19 mouse cellular contexts compared by ENCODE assay signal in genomic region chr2:121137371-121137770, GRCm38 (mm10). TPM values are rescaled to one million over a fixed set of nuclear protein-coding genes. Genes with fewer than 3 reads are reported as not detected.
DNase-seq lines count a peak whose midpoint lies in the region; ATAC-seq and TF ChIP-seq lines count a peak whose summit lies in the region.
"Had no signal": no experiment of that assay in that cellular context is flagged by ENCODE, and none has a peak within 500 bp of the region (broad histone marks: within the 10 kb centered on the region; RNA-seq: fewer than 3 reads in every experiment).

No protein-coding gene starts in this region.

- H3K4me1 ChIP-seq in heart, embryonic 15.5 days (replicated peaks), result peaks cover 33% of the 10 kb centered on the region
- peaks cover 23% of the 10 kb centered on the region for H3K4me1 ChIP-seq in heart, embryonic 10.5 days
- H3K4me1 ChIP-seq in liver, embryonic 13.5 days (replicated peaks), result peaks cover 39% of the 10 kb centered on the region
- peaks cover 20% of the 10 kb centered on the region for H3K4me1 ChIP-seq in liver, embryonic 11.5 days (replicated peaks; ENCODE audit: control insufficient read depth, insufficient read depth, low read length)
- peaks cover 38% of the 10 kb centered on the region for H3K4me1 ChIP-seq in liver, embryonic 15.5 days (replicated peaks)

- no peak for TF ChIP-seq CTCF in C2C12 (IDR thresholded peaks at IDR 0.05; ENCODE audit: control insufficient read depth, insufficient read depth, insufficient read length)

- H3K79me2 ChIP-seq in C2C12 (ENCODE audit: control insufficient read depth, insufficient read depth), result no peaks in the 10 kb centered on the region

- ATAC-seq in heart, embryonic 15.5 days (replicated peaks; ENCODE audit: insufficient number of reproducible peaks, insufficient read depth, low FRiP score, low read depth), result no peak
- ATAC-seq in liver, embryonic 13.5 days (ENCODE audit: low read depth), result no peak
- ATAC-seq in liver, embryonic 11.5 days (replicated peaks; ENCODE audit: low FRiP score), result no peak
- no peak for ATAC-seq in liver, embryonic 15.5 days (ENCODE audit: insufficient read depth)

- no peaks in the 10 kb centered on the region for H3K27me3 ChIP-seq in heart, embryonic 15.5 days
- no peaks in the 10 kb centered on the region for H3K27me3 ChIP-seq in heart, embryonic 10.5 days (ENCODE audit: insufficient read depth, poor library complexity, severe bottlenecking)
- H3K27me3 ChIP-seq in liver, embryonic 13.5 days, result no peaks in the 10 kb centered on the region
- H3K27me3 ChIP-seq in liver, embryonic 11.5 days (replicated peaks; ENCODE audit: control insufficient read depth, insufficient read depth, low read length), result no peaks in the 10 kb centered on the region
- H3K27me3 ChIP-seq in C2C12 (ENCODE audit: control insufficient read depth, insufficient read depth, insufficient read length), result no peaks in the 10 kb centered on the region
- no peaks in the 10 kb centered on the region for H3K27me3 ChIP-seq in liver, embryonic 15.5 days

- H3K27ac ChIP-seq in heart, embryonic 15.5 days, result no peak overlapping the region
- H3K27ac ChIP-seq in heart, embryonic 10.5 days, result no peak overlapping the region
- no peak overlapping the region for H3K27ac ChIP-seq in liver, embryonic 13.5 days
- no peak overlapping the region for H3K27ac ChIP-seq in liver, embryonic 11.5 days (ENCODE audit: low read depth, low read length)
- H3K27ac ChIP-seq in liver, embryonic 15.5 days (replicated peaks), result no peak overlapping the region
- H3K27ac ChIP-seq: limb, embryonic 10.5 days; macrophage had no signal

- H3K4me2 ChIP-seq in heart, embryonic 15.5 days, result peak overlapping the region; percentile 15; the same call in 1 of the 2 replicates
- H3K4me2 ChIP-seq in liver, embryonic 13.5 days, result peak overlapping the region; percentile 18
- H3K4me2 ChIP-seq in liver, embryonic 11.5 days, result no peak overlapping the region
- peak overlapping the region; percentile 31; the same call in 1 of the 2 replicates for H3K4me2 ChIP-seq in liver, embryonic 15.5 days

- no peak overlapping the region for H3ac ChIP-seq in C2C12 (ENCODE audit: control insufficient read depth, insufficient read length, low read depth)

- no peak for DNase-seq in heart, embryonic 10.5 days (ENCODE audit: low spot score)
- no peak for DNase-seq in liver, embryonic 13.5 days
- DNase-seq in liver, embryonic 11.5 days (ENCODE audit: low spot score), result no peak
- DNase-seq in layer of hippocampus, postnatal 14 days (ENCODE audit: low spot score in 2 of 2), result no peak
- DNase-seq in embryo, embryonic 10.5 days (ENCODE audit: low spot score), result no peak
- DNase-seq: adrenal gland, adult 8-10 months; cerebellum, adult 9-10 months; kidney, adult 11 months; layer of hippocampus, adult 9-11 months; right cerebral cortex, adult 18-20 months had no signal

- no peak overlapping the region for H3K9ac ChIP-seq in heart, embryonic 15.5 days
- H3K9ac ChIP-seq in liver, embryonic 13.5 days, result no peak overlapping the region
- H3K9ac ChIP-seq in liver, embryonic 11.5 days (ENCODE audit: low read depth, low read length), result no peak overlapping the region
- H3K9ac ChIP-seq in liver, embryonic 15.5 days, result no peak overlapping the region

- H3K79me3 ChIP-seq in C2C12 (ENCODE audit: low read depth), result peaks cover 4% of the 10 kb centered on the region

- no peak overlapping the region for H3K4me3 ChIP-seq in heart, embryonic 15.5 days
- H3K4me3 ChIP-seq in heart, embryonic 10.5 days, result no peak overlapping the region
- H3K4me3 ChIP-seq in liver, embryonic 13.5 days (replicated peaks), result no peak overlapping the region
- H3K4me3 ChIP-seq in liver, embryonic 11.5 days (ENCODE audit: low read depth, low read length), result no peak overlapping the region
- H3K4me3 ChIP-seq in C2C12 (ENCODE audit: insufficient read depth, poor library complexity, severe bottlenecking), result no peak overlapping the region
- no peak overlapping the region for H3K4me3 ChIP-seq in liver, embryonic 15.5 days (replicated peaks)
- H3K4me3 ChIP-seq: limb, embryonic 10.5 days had no signal

- H3K9me3 ChIP-seq in heart, embryonic 15.5 days (replicated peaks), result no peaks in the 10 kb centered on the region
- H3K9me3 ChIP-seq in heart, embryonic 10.5 days, result no peaks in the 10 kb centered on the region
- no peaks in the 10 kb centered on the region for H3K9me3 ChIP-seq in liver, embryonic 13.5 days (replicated peaks)
- 0 out of 2 replicates have a peak, but pooled peaks cover 2% of the 10 kb centered on the region for H3K9me3 ChIP-seq in liver, embryonic 11.5 days (ENCODE audit: control insufficient read depth, low read length)
- no peaks in the 10 kb centered on the region for H3K9me3 ChIP-seq in liver, embryonic 15.5 days (replicated peaks)

- H3K36me3 ChIP-seq in heart, embryonic 15.5 days, result peaks cover 10% of the 10 kb centered on the region
- peaks cover 22% of the 10 kb centered on the region for H3K36me3 ChIP-seq in heart, embryonic 10.5 days
- H3K36me3 ChIP-seq in liver, embryonic 13.5 days, result peaks cover 18% of the 10 kb centered on the region
- peaks cover 14% of the 10 kb centered on the region for H3K36me3 ChIP-seq in liver, embryonic 11.5 days (ENCODE audit: control insufficient read depth, insufficient read depth, low read length)
- H3K36me3 ChIP-seq in C2C12 (ENCODE audit: control insufficient read depth, insufficient read depth), result no peaks in the 10 kb centered on the region
- peaks cover 15% of the 10 kb centered on the region; the same call in 1 of the 2 replicates for H3K36me3 ChIP-seq in liver, embryonic 15.5 days (replicated peaks)

- 99% methylated on average over 4 of the region's 4 CpGs for WGBS in heart, embryonic 15.5 days
- WGBS in heart, embryonic 10.5 days, result 91% methylated on average over 4 of the region's 4 CpGs
- WGBS in liver, embryonic 13.5 days (ENCODE audit: insufficient replicate concordance), result 88% methylated on average over 4 of the region's 4 CpGs
- WGBS in liver, embryonic 11.5 days, result 93% methylated on average over 4 of the region's 4 CpGs
- WGBS in liver, embryonic 15.5 days (ENCODE audit: insufficient replicate concordance), result 80% methylated on average over 4 of the region's 4 CpGs

TF ChIP-seq in C2C12, 6 proteins besides CTCF, POLR2A, EP300 and RAD21:
- peak; percentile 27 for TF ChIP-seq CEBPB (IDR thresholded peaks at IDR 0.05; ENCODE audit: low read depth)
- no peak for TF ChIP-seq MAX (IDR thresholded peaks at IDR 0.05)

RNA-seq across cellular contexts. Expression of gene Adal, which starts 2.9 kb away (rescaled TPM):
- polyA plus RNA-seq in heart, embryonic 15.5 days (2015; fragmentation: Nextera tagmentation; extraction: Ambion mirVana), result 14.6 and 15.1 TPM in 2 replicates
- polyA plus RNA-seq in heart, embryonic 10.5 days (2016; fragmentation: Nextera tagmentation; extraction: Ambion mirVana), result 14.4 and 14.5 TPM in 2 replicates
- 10.4 and 13.3 TPM in 2 replicates for polyA plus RNA-seq in liver, embryonic 13.5 days (2015; fragmentation: Nextera tagmentation; extraction: Ambion mirVana)
- polyA plus RNA-seq in liver, embryonic 11.5 days (2014; fragmentation: Nextera tagmentation; extraction: Ambion mirVana), result 17.8 and 18.5 TPM in 2 replicates
- polyA plus RNA-seq in C2C12 (2012; fragmentation: generic; extraction: Trizol), result 1.6 TPM
- 8.1 and 8.9 TPM in 2 replicates for polyA plus RNA-seq in liver, embryonic 15.5 days (2015; fragmentation: Nextera tagmentation; extraction: Ambion mirVana)
- 10 to 100 TPM; 17.9 to 22.8 TPM for total RNA-seq in layer of hippocampus, postnatal 14 days (2021)

RNA-seq across cellular contexts. Expression of gene Lcmt2, which starts 3.1 kb away (rescaled TPM):
- 17.3 and 17.5 TPM in 2 replicates for polyA plus RNA-seq in heart, embryonic 15.5 days (2015; fragmentation: Nextera tagmentation; extraction: Ambion mirVana)
- 16.6 and 19.4 TPM in 2 replicates for polyA plus RNA-seq in heart, embryonic 10.5 days (2016; fragmentation: Nextera tagmentation; extraction: Ambion mirVana)
- 10.5 and 12.8 TPM in 2 replicates for polyA plus RNA-seq in liver, embryonic 13.5 days (2015; fragmentation: Nextera tagmentation; extraction: Ambion mirVana)
- polyA plus RNA-seq in liver, embryonic 11.5 days (2014; fragmentation: Nextera tagmentation; extraction: Ambion mirVana), result 16.8 and 17.1 TPM in 2 replicates
- 3.6 TPM for polyA plus RNA-seq in C2C12 (2012; fragmentation: generic; extraction: Trizol)
- polyA plus RNA-seq in liver, embryonic 15.5 days (2015; fragmentation: Nextera tagmentation; extraction: Ambion mirVana), result 8.8 and 10.5 TPM in 2 replicates
- total RNA-seq in layer of hippocampus, postnatal 14 days (2021), result 10 to 100 TPM in 1 of 2 experiments, 1 to 10 TPM in 1; 8.0 to 10.4 TPM

RNA-seq across cellular contexts. Expression of gene Tgm7, which starts 27.8 kb away (rescaled TPM):
- not detected in 2 replicates for polyA plus RNA-seq in heart, embryonic 15.5 days (2015; fragmentation: Nextera tagmentation; extraction: Ambion mirVana)
- not detected in 2 replicates for polyA plus RNA-seq in heart, embryonic 10.5 days (2016; fragmentation: Nextera tagmentation; extraction: Ambion mirVana)
- not detected in 2 replicates for polyA plus RNA-seq in liver, embryonic 13.5 days (2015; fragmentation: Nextera tagmentation; extraction: Ambion mirVana)
- not detected in 2 replicates for polyA plus RNA-seq in liver, embryonic 11.5 days (2014; fragmentation: Nextera tagmentation; extraction: Ambion mirVana)
- not detected for polyA plus RNA-seq in C2C12 (2012; fragmentation: generic; extraction: Trizol)
- not detected in 2 replicates for polyA plus RNA-seq in liver, embryonic 15.5 days (2015; fragmentation: Nextera tagmentation; extraction: Ambion mirVana)
- under 1 TPM in 1 of 2 experiments, not detected in 1; 0.17 TPM for total RNA-seq in layer of hippocampus, postnatal 14 days (2021)
- total RNA-seq: heart, adult 8-10 months; neutrophil, adult 5-6 weeks had no signal
- polyA plus RNA-seq: embryonic facial prominence, embryonic 11.5 days; forebrain, embryonic 11.5 days; limb, embryonic 10.5 days; macrophage had no signal

RNA-seq across cellular contexts. Expression of gene Tubgcp4, which starts 33.1 kb away (rescaled TPM):
- 27.4 and 35.7 TPM in 2 replicates for polyA plus RNA-seq in heart, embryonic 15.5 days (2015; fragmentation: Nextera tagmentation; extraction: Ambion mirVana)
- polyA plus RNA-seq in heart, embryonic 10.5 days (2016; fragmentation: Nextera tagmentation; extraction: Ambion mirVana), result 50.0 and 57.3 TPM in 2 replicates
- 23.0 and 27.9 TPM in 2 replicates for polyA plus RNA-seq in liver, embryonic 13.5 days (2015; fragmentation: Nextera tagmentation; extraction: Ambion mirVana)
- 50.4 and 51.0 TPM in 2 replicates for polyA plus RNA-seq in liver, embryonic 11.5 days (2014; fragmentation: Nextera tagmentation; extraction: Ambion mirVana)
- 16.7 TPM for polyA plus RNA-seq in C2C12 (2012; fragmentation: generic; extraction: Trizol)
- polyA plus RNA-seq in liver, embryonic 15.5 days (2015; fragmentation: Nextera tagmentation; extraction: Ambion mirVana), result 17.8 and 21.8 TPM in 2 replicates
- 10 to 100 TPM; 35.6 to 36.3 TPM for total RNA-seq in layer of hippocampus, postnatal 14 days (2021)

RNA-seq across cellular contexts. Expression of gene Zscan29, which starts 33.6 kb away (rescaled TPM):
- 6.4 TPM in 2 replicates for polyA plus RNA-seq in heart, embryonic 15.5 days (2015; fragmentation: Nextera tagmentation; extraction: Ambion mirVana)
- polyA plus RNA-seq in heart, embryonic 10.5 days (2016; fragmentation: Nextera tagmentation; extraction: Ambion mirVana), result 7.0 and 7.4 TPM in 2 replicates
- 3.3 and 4.0 TPM in 2 replicates for polyA plus RNA-seq in liver, embryonic 13.5 days (2015; fragmentation: Nextera tagmentation; extraction: Ambion mirVana)
- 7.6 and 8.8 TPM in 2 replicates for polyA plus RNA-seq in liver, embryonic 11.5 days (2014; fragmentation: Nextera tagmentation; extraction: Ambion mirVana)
- polyA plus RNA-seq in C2C12 (2012; fragmentation: generic; extraction: Trizol), result 3.1 TPM
- polyA plus RNA-seq in liver, embryonic 15.5 days (2015; fragmentation: Nextera tagmentation; extraction: Ambion mirVana), result 3.8 and 4.3 TPM in 2 replicates
- 1 to 10 TPM; 7.0 to 7.1 TPM for total RNA-seq in layer of hippocampus, postnatal 14 days (2021)
